In genomic region chr12:102283483-102284266, GRCm38 (mm10) we compare ENCODE assay signal across 8 mouse cellular contexts. TPM values are rescaled to one million over a fixed set of nuclear protein-coding genes. Genes with fewer than 3 reads are reported as not detected.
A peak's percentile ranks its signal among the peaks of the same experiment; 100 is the strongest.
DNase-seq lines count a peak whose midpoint lies in the region; ATAC-seq and TF ChIP-seq lines count a peak whose summit lies in the region.

No protein-coding gene starts in this region.

- peak overlapping the region; percentile 75 for H3K4me3 ChIP-seq in embryonic facial prominence, embryonic 10.5 days
- H3K4me3 ChIP-seq in heart, embryonic 14.5 days (ENCODE audit: control insufficient read depth in 1 of 2, insufficient read depth in 1 of 2, low read depth in 1 of 2, low read length in 2 of 2), result peak overlapping the region; percentile 61 to 86
- H3K4me3 ChIP-seq in kidney, postnatal 0 days (replicated peaks; ENCODE audit: low read depth, low read length), result peak overlapping the region; percentile 62

- peak; percentile 87 for DNase-seq in left cerebral cortex, postnatal 4 days
- no peak for DNase-seq in left cerebral cortex, postnatal 36 days (ENCODE audit: low spot score in 2 of 2)
- peak; percentile 41 for DNase-seq in embryonic facial prominence, embryonic 10.5 days (ENCODE audit: low spot score)
- DNase-seq in kidney, postnatal 0 days (ENCODE audit: low spot score), result peak; percentile 68
- DNase-seq in lung, postnatal 4 days, result peak; percentile 82 to 83
- DNase-seq in thymus, postnatal 36 days, result peak; percentile 43 to 47

- intact Hi-C loops in left cerebral cortex, postnatal 4 days (cut with DNase I), result no loop called here
- intact Hi-C loops in left cerebral cortex, postnatal 36 days (cut with DNase I), result no loop called here

- WGBS in embryonic facial prominence, embryonic 10.5 days, result 7% methylated on average over 23 of the region's 24 CpGs
- 3% methylated on average over 22 of the region's 24 CpGs for WGBS in heart, embryonic 14.5 days
- 8% methylated on average over 22 of the region's 24 CpGs for WGBS in kidney, postnatal 0 days

- peak overlapping the region; percentile 84 for H3K27ac ChIP-seq in embryonic facial prominence, embryonic 10.5 days (replicated peaks)
- peak overlapping the region; percentile 81 to 83 for H3K27ac ChIP-seq in heart, embryonic 14.5 days (replicated peaks in 1 of 2; ENCODE audit: control insufficient read depth in 1 of 2, insufficient read depth in 1 of 2, low read depth in 2 of 2, low read length in 2 of 2)
- H3K27ac ChIP-seq in kidney, postnatal 0 days, result peak overlapping the region; percentile 77

- no peak for TF ChIP-seq CTCF in kidney, postnatal 0 days (IDR thresholded peaks at IDR 0.05; ENCODE audit: low read depth)

- H3K27me3 ChIP-seq in embryonic facial prominence, embryonic 10.5 days (replicated peaks; ENCODE audit: low read depth, poor library complexity, severe bottlenecking), result peaks cover 51% of the 10 kb centered on the region
- H3K27me3 ChIP-seq in heart, embryonic 14.5 days (ENCODE audit: control insufficient read depth, insufficient read depth, low read length), result no peaks in the 10 kb centered on the region
- H3K27me3 ChIP-seq in kidney, postnatal 0 days (ENCODE audit: insufficient read depth, low read length), result no peaks in the 10 kb centered on the region

- H3K4me2 ChIP-seq in heart, embryonic 14.5 days (ENCODE audit: low read length), result peak overlapping the region; percentile 77
- H3K4me2 ChIP-seq in kidney, postnatal 0 days (ENCODE audit: low read length), result peak overlapping the region; percentile 95

- H3K36me3 ChIP-seq in embryonic facial prominence, embryonic 10.5 days (replicated peaks), result no peaks in the 10 kb centered on the region
- H3K36me3 ChIP-seq in heart, embryonic 14.5 days (ENCODE audit: control insufficient read depth, insufficient read depth, low read length), result no peaks in the 10 kb centered on the region
- H3K36me3 ChIP-seq in kidney, postnatal 0 days (ENCODE audit: insufficient read depth, low read length), result no peaks in the 10 kb centered on the region

- ATAC-seq in heart, embryonic 14.5 days (ENCODE audit: insufficient number of reproducible peaks, insufficient read depth, low FRiP score, low read depth), result peak; percentile 41; the same call in 1 of the 2 replicates
- ATAC-seq in kidney, postnatal 0 days (replicated peaks; ENCODE audit: low FRiP score, low read depth), result peak; percentile 69
- ATAC-seq in inflammation-experienced regulatory T-cells, adult 6 months, result no peak

- 0 out of 2 replicates have a peak, but pooled peaks cover 2% of the 10 kb centered on the region for H3K9me3 ChIP-seq in embryonic facial prominence, embryonic 10.5 days
- peaks cover under 1% of the 10 kb centered on the region; the same call in 1 of the 2 replicates for H3K9me3 ChIP-seq in heart, embryonic 14.5 days (ENCODE audit: control insufficient read depth, low read length)
- H3K9me3 ChIP-seq in kidney, postnatal 0 days (replicated peaks; ENCODE audit: low read length), result no peaks in the 10 kb centered on the region

- peaks cover 24% of the 10 kb centered on the region for H3K4me1 ChIP-seq in embryonic facial prominence, embryonic 10.5 days
- peaks cover 43 to 55% of the 10 kb centered on the region in 2 experiments for H3K4me1 ChIP-seq in heart, embryonic 14.5 days (ENCODE audit: control insufficient read depth in 2 of 2, insufficient read depth in 2 of 2, low read length in 2 of 2)
- peaks cover 40% of the 10 kb centered on the region for H3K4me1 ChIP-seq in kidney, postnatal 0 days (replicated peaks; ENCODE audit: insufficient read depth, low read length)

- H3K9ac ChIP-seq in heart, embryonic 14.5 days (ENCODE audit: low read length), result peak overlapping the region; percentile 78
- H3K9ac ChIP-seq in kidney, postnatal 0 days (ENCODE audit: low read depth, low read length), result peak overlapping the region; percentile 75

RNA-seq across cellular contexts. Expression of gene Rin3, which starts 0.8 kb away (rescaled TPM):
- 1 to 10 TPM; 4.0 to 4.5 TPM for total RNA-seq in left cerebral cortex, postnatal 4 days (2021)
- total RNA-seq in left cerebral cortex, postnatal 36 days (2021), result 1 to 10 TPM; 3.5 to 4.4 TPM
- polyA plus RNA-seq in embryonic facial prominence, embryonic 10.5 days (2016; fragmentation: Nextera tagmentation; extraction: Ambion mirVana), result 3.8 and 4.0 TPM in 2 replicates
- 11.7 and 11.8 TPM in 2 replicates for polyA plus RNA-seq in heart, embryonic 14.5 days (2014; fragmentation: Nextera tagmentation; extraction: Ambion mirVana)
- 5.5 and 8.8 TPM in 2 replicates for polyA plus RNA-seq in kidney, postnatal 0 days (2015; fragmentation: Nextera tagmentation; extraction: Ambion mirVana)
- polyA plus RNA-seq in inflammation-experienced regulatory T-cells, adult 6 months (2017; shearing (Covaris generic)), result 10 to 100 TPM; 45.7 to 59.8 (median 53.3) TPM

Comparison
In these comparisons a context has a peak if more than half of its experiments do, and no peak if none do; other contexts are left out.
1. DNase-seq: peak in left cerebral cortex, postnatal 4 days (single experiment), embryonic facial prominence, embryonic 10.5 days (single experiment), kidney, postnatal 0 days (single experiment), lung, postnatal 4 days (2 of 2) and thymus, postnatal 36 days (2 of 2); none in left cerebral cortex, postnatal 36 days (0 of 2).
2. Peak in every context shown above with its lines, with median percentiles within 50 percentile points of each other: H3K27ac ChIP-seq and H3K4me3 ChIP-seq.